Mouse (Mus musculus) kidney, embryonic 14.5 days (tissue): ENCODE measurements around the gene Prr15. TPM values are rescaled to one million over a fixed set of nuclear protein-coding genes. Genes with fewer than 3 reads are reported as not detected.

Source experiments
- ATAC-seq: fragments of 200-750 bp; cut with Nextera tagmentation; 2 replicates; pipeline ENCODE4 v1.8.0; 2017; ENCODE audit warnings: moderate number of reproducible peaks, mild to moderate bottlenecking, moderate TSS enrichment, moderate library complexity; ENCODE audit not compliant: low FRiP score, low TSS enrichment
- H3K27ac ChIP-seq: fragments of 300-500 bp; sonication (generic); 2 replicates; pipeline ENCODE4 v1.5.1; 2014; ENCODE audit warnings: low read depth, mild to moderate bottlenecking, low read length, moderate library complexity, mixed read lengths
- H3K27me3 ChIP-seq: fragments of 300-500 bp; sonication (generic); 2 replicates; pipeline ENCODE4 v1.6.1; 2014; ENCODE audit warnings: mild to moderate bottlenecking, low read length; ENCODE audit not compliant: control insufficient read depth, insufficient read depth
- H3K36me3 ChIP-seq: fragments of 300-500 bp; sonication (generic); 2 replicates; pipeline ENCODE4 v1.6.1; 2014; ENCODE audit warnings: low read length, mixed read lengths; ENCODE audit not compliant: control insufficient read depth, insufficient read depth
- H3K4me1 ChIP-seq: fragments of 300-500 bp; sonication (generic); 2 replicates; pipeline ENCODE4 v1.6.1; 2014; ENCODE audit warnings: low read length, mixed read lengths; ENCODE audit not compliant: control insufficient read depth, insufficient read depth
- H3K4me2 ChIP-seq: fragments of 300-500 bp; sonication (generic); replicated peaks from 2 replicates; pipeline ENCODE4 v1.6.1; 2014; ENCODE audit warnings: low read depth, mild to moderate bottlenecking, low read length
- H3K4me3 ChIP-seq: fragments of 300-500 bp; sonication (generic); 2 replicates; pipeline ENCODE4 v1.5.1; 2014; ENCODE audit warnings: mild to moderate bottlenecking, low read length
- H3K9ac ChIP-seq: fragments of 300-500 bp; sonication (generic); 2 replicates; pipeline ENCODE4 v1.6.1; 2014; ENCODE audit warnings: low read depth, mild to moderate bottlenecking, low read length, moderate library complexity
- H3K9me3 ChIP-seq: fragments of 300-500 bp; sonication (generic); 2 replicates; pipeline ENCODE4 v1.6.1; 2016; ENCODE audit warnings: low read length; ENCODE audit not compliant: control insufficient read depth
- WGBS: fragments of 180-500 bp; shearing (Covaris S2); extraction: QIAGEN DNeasy Blood & Tissue Kit; methylation state at CpG from one replicate; pipeline ENCODE4 v1.1.7; 2014; 5-methylcytosine and 5-hydroxymethylcytosine counted together
- polyA plus RNA-seq: library from polyadenylated mRNA; unstranded; fragments of >200 nt; fragmentation: Nextera tagmentation; extraction: Ambion mirVana; gene quantifications from 2 replicates; pipeline ENCODE4 v1.2.1, GENCODE M21; 2014

Gene Prr15
- polyA plus RNA-seq: 6.2 and 6.4 TPM in 2 replicates

DNA sequence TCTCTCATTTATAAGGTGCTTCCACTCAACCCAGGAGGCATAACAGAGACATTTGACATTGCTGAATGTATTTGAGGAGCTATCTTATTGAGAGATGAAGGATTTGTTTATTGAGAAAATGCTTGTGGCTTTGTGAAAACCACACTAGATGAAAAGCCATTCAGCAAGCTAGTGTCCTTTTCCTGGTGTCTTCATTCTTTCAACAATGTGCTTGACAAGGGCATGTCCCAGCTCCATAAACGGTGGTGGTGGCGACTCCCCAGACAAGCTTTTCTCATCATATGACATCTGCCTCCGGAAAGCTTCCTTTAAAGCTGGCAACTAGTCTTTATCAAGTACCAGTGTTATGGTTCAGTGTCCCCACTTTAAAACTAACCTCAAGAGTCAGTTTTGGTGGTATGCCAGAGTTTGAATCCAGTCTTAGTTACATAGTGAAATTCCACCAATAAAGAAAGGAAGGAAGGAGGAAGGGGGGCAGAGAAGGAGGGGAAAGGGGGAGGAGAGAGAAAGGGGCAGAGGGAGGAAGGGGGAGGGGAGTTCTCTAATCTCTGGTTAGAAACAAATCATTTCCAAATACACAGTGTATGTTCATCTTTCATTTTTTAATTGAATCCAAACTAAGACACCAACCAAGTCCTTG, at the start of gene Prr15:
Gene Prr15 (plus strand): TSS at position 590 of the 640 bp plus-strand sequence.
- Histone ChIP-seq H3K27ac (no peak within 1 kb of the TSS), H3K27me3 (peaks cover 27% of the 10 kb centered on the region), H3K9ac (no peak within 1 kb of the TSS), H3K4me1 (peaks cover 8% of the 10 kb centered on the region; the same call in 1 of the 2 replicates), H3K9me3 (no peaks in the 10 kb centered on the region), H3K36me3 (no peaks in the 10 kb centered on the region), H3K4me3 (peak within 1 kb of the TSS; percentile 43), H3K4me2 (peak within 1 kb of the TSS; percentile 90)
- no peak for ATAC-seq
- WGBS: 44% methylated on average over 3 of the region's 3 CpGs

DNA sequence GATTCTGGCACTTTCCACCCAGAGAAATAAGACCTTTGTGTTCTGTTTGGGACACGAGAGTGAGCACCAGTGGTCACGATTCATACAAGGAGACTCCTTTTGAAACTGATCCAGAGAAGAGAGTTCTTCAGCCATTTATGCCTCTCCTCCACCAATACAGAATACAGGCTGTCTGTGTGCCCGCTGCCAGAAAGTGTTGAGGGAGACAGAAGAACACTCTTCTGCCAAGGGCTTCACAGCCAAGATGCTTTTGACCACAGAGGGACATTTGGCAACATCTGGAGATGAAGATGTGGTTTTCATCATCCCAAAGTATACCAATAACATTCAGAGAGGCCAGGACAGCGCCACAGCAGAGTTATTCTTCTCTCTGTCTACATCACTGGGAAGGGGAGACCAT, 48.4 kb upstream of the Prr15 start:
- Histone ChIP-seq H3K4me1 (peaks cover 34% of the 10 kb centered on the region), H3K27ac (no peak overlapping the region; the same call in 1 of the 2 replicates), H3K9me3 (no peaks in the 10 kb centered on the region), H3K4me3 (no peak overlapping the region), H3K27me3 (peaks cover 4% of the 10 kb centered on the region; the same call in 1 of the 2 replicates), H3K36me3 (no peaks in the 10 kb centered on the region), H3K4me2 (no peak overlapping the region), H3K9ac (no peak overlapping the region)
- 77% methylated on average over 4 of the region's 4 CpGs for WGBS
- ATAC-seq: no peak

GRCm38 (mm10) chr6:54277828-54278227, 47.8 kb upstream of the Prr15 start:
- Histone ChIP-seq H3K9me3 (no peaks in the 10 kb centered on the region), H3K9ac (no peak overlapping the region), H3K27ac (peak overlapping the region; percentile 10; the same call in 1 of the 2 replicates), H3K27me3 (peaks cover 4% of the 10 kb centered on the region), H3K4me3 (no peak overlapping the region), H3K4me2 (no peak overlapping the region), H3K36me3 (no peaks in the 10 kb centered on the region), H3K4me1 (peaks cover 33% of the 10 kb centered on the region)
- ATAC-seq: no peak
- WGBS: 21% methylated on average over 5 of the region's 5 CpGs

GRCm38 (mm10) chr6:54278613-54279012, 47.0 kb upstream of the Prr15 start:
- Histone ChIP-seq H3K9me3 (no peaks in the 10 kb centered on the region), H3K4me3 (no peak overlapping the region), H3K27me3 (peaks cover 4% of the 10 kb centered on the region), H3K4me1 (peaks cover 26% of the 10 kb centered on the region), H3K36me3 (no peaks in the 10 kb centered on the region), H3K27ac (peak overlapping the region; percentile 10; the same call in 1 of the 2 replicates), H3K4me2 (no peak overlapping the region), H3K9ac (no peak overlapping the region)
- ATAC-seq: 0 out of 2 replicates have a peak, but pooled peaks have one; percentile 44
- 44% methylated on average over 2 of the region's 2 CpGs for WGBS

GRCm38 (mm10) chr6:54279391-54279790, 46.2 kb upstream of the Prr15 start:
- Histone ChIP-seq H3K36me3 (no peaks in the 10 kb centered on the region), H3K4me1 (peaks cover 26% of the 10 kb centered on the region), H3K27ac (no peak overlapping the region), H3K27me3 (no peaks in the 10 kb centered on the region; the same call in 1 of the 2 replicates), H3K4me3 (no peak overlapping the region), H3K4me2 (0 out of 2 replicates have a peak overlapping the region, but pooled peaks have one; percentile 3), H3K9me3 (no peaks in the 10 kb centered on the region), H3K9ac (no peak overlapping the region)
- no peak for ATAC-seq
- 20% methylated on average over 11 of the region's 11 CpGs for WGBS

GRCm38 (mm10) chr6:54280248-54280647, 45.4 kb upstream of the Prr15 start:
- H3K27me3 ChIP-seq: no peaks in the 10 kb centered on the region; the same call in 1 of the 2 replicates

GRCm38 (mm10) chr6:54283299-54283698, 42.3 kb upstream of the Prr15 start:
- 64% methylated on average over 1 of the region's 1 CpGs for WGBS

More at GRCm38 (mm10) chr6:54280248-54280647, 45.4 kb upstream of the Prr15 start:
- H3K36me3 ChIP-seq: no peaks in the 10 kb centered on the region
- H3K4me1 ChIP-seq: peaks cover 26% of the 10 kb centered on the region
- no peak overlapping the region for H3K4me2 ChIP-seq
- no peak overlapping the region for H3K4me3 ChIP-seq
- WGBS: 78% methylated on average over 6 of the region's 6 CpGs
- H3K9ac ChIP-seq: no peak overlapping the region
- no peak overlapping the region for H3K27ac ChIP-seq
- H3K9me3 ChIP-seq: no peaks in the 10 kb centered on the region
- no peak for ATAC-seq

GRCm38 (mm10) chr6:54284167-54284711, 41.4 kb upstream of the Prr15 start:
- Histone ChIP-seq H3K9ac (no peak overlapping the region), H3K36me3 (no peaks in the 10 kb centered on the region), H3K4me1 (peaks cover 4% of the 10 kb centered on the region; the same call in 1 of the 2 replicates), H3K4me2 (no peak overlapping the region), H3K4me3 (no peak overlapping the region), H3K27me3 (no peaks in the 10 kb centered on the region; the same call in 1 of the 2 replicates), H3K9me3 (no peaks in the 10 kb centered on the region), H3K27ac (no peak overlapping the region)
- ATAC-seq: no peak
- WGBS: 89% methylated on average over 12 of the region's 12 CpGs

More at GRCm38 (mm10) chr6:54283299-54283698, 42.3 kb upstream of the Prr15 start:
- no peak overlapping the region for H3K27ac ChIP-seq
- H3K4me2 ChIP-seq: no peak overlapping the region
- no peak overlapping the region for H3K4me3 ChIP-seq
- H3K9ac ChIP-seq: no peak overlapping the region
- peaks cover 11% of the 10 kb centered on the region for H3K4me1 ChIP-seq
- H3K36me3 ChIP-seq: no peaks in the 10 kb centered on the region
- no peak for ATAC-seq
- H3K9me3 ChIP-seq: no peaks in the 10 kb centered on the region
- H3K27me3 ChIP-seq: no peaks in the 10 kb centered on the region; the same call in 1 of the 2 replicates

DNA sequence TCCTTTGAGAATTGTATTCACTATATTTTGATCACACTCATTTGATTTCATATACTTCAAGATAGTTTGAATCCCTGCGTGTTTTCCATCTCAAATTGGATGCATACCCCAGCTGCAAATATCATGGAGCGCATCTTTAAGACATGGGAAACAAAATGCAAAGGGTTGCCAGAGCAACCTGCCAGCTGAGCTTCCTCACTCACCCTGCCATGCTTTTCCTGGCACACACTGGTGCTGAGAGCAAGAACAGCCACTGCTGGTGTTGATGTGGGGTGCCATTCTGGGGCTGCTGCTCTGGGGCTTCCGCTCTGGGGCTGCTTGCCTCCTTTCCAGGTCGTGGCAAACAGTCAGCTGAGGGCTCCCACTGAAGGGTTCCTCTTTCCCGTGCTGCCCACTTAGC, 38.8 kb upstream of the Prr15 start:
- no peak for ATAC-seq
- H3K36me3 ChIP-seq: no peaks in the 10 kb centered on the region

More for the DNA sequence above, 38.8 kb upstream of the Prr15 start:
- no peak overlapping the region for H3K4me3 ChIP-seq
- no peak overlapping the region for H3K27ac ChIP-seq
- H3K9ac ChIP-seq: no peak overlapping the region
- H3K4me2 ChIP-seq: no peak overlapping the region
- no peaks in the 10 kb centered on the region; the same call in 1 of the 2 replicates for H3K27me3 ChIP-seq
- H3K4me1 ChIP-seq: no peaks in the 10 kb centered on the region
- WGBS: 78% methylated on average over 5 of the region's 5 CpGs
- H3K9me3 ChIP-seq: no peaks in the 10 kb centered on the region
